Mouse (Mus musculus) central nervous system, embryonic 18 days (tissue): ENCODE measurements around the gene Traf3ip1. TPM values are rescaled to one million over a fixed set of nuclear protein-coding genes. Genes with fewer than 3 reads are reported as not detected.

Experiments used
- polyA plus RNA-seq: library from polyadenylated mRNA; depleted of rRNA; stranded (reverse); fragments of >200 nt; gene quantifications from 2 replicates; pipeline ENCODE4 v1.2.3, GENCODE M21; 2012; rRNA removed

Traf3ip1 gene
- 19.6 and 20.5 TPM in 2 replicates for polyA plus RNA-seq

DNA sequence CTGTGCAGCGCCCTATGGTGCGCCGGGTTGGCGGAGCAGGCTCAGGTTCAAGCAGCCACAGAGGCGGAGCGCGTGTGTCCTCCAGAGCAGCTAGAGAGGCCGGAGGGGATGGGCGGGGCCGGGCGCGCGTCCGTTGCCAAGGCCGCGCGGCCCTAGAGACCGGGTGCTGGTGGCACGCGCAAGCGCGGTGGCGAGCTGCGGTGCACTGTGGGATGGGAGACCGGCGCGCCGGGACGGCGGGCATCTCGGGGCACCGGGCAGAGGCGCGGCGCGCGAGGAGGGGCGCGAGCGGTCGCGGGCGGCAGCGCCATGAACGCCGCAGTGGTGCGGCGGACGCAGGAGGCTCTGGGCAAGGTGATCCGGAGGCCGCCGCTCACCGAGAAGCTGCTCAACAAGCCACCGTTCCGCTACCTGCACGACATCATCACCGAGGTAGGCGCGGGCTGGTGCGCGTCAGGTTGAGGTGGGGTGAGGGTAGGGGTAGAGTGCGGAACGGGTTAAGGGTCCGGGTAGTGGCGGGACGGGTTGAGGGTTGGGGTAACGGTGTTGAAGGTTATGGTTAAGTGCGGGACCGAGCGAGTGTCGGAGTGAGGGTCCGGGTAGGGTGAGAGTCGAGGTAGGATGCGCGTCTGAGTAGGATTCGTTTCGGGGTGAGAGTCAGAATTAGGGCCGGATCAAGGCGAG, at the start of gene Traf3ip1:
TSS of gene Traf3ip1 (plus strand) at position 191 of the 684 bp plus-strand sequence.

GRCm38 (mm10) chr1:91459059-91459809, 35.2 kb upstream of the Traf3ip1 start, which contains the start of gene Per2:
Gene Per2 (minus strand): TSS chr1:91459324.

GRCm38 (mm10) chr1:91540271-91540826, 45.9 kb downstream of the Traf3ip1 start, which contains the start of gene Asb1:
Gene Asb1 (plus strand): TSS chr1:91540544.

Other genes starting within 250 kb of the Traf3ip1 start
- gene Ube2f, start 244.3 kb upstream of the Traf3ip1 start, polyA plus RNA-seq: 55.4 and 58.8 TPM in 2 replicates
- gene Scly, start 196.3 kb upstream of the Traf3ip1 start, polyA plus RNA-seq: 9.1 and 10.6 TPM in 2 replicates
- gene Espnl, start 172.6 kb upstream of the Traf3ip1 start, polyA plus RNA-seq: 0.09 and 0.14 TPM in 2 replicates
- gene Klhl30, start 143.6 kb upstream of the Traf3ip1 start, polyA plus RNA-seq: 0.09 and 0.64 TPM in 2 replicates
- 0.28 and 0.58 TPM in 2 replicates for gene Erfe, start 128.2 kb upstream of the Traf3ip1 start, polyA plus RNA-seq
- gene Ilkap, start 95.8 kb upstream of the Traf3ip1 start, polyA plus RNA-seq: 129 and 131 TPM in 2 replicates
- gene Hes6, start 80.6 kb upstream of the Traf3ip1 start, polyA plus RNA-seq: 113 and 114 TPM in 2 replicates
- 8.6 and 8.9 TPM in 2 replicates for gene Per2, start 35.3 kb upstream of the Traf3ip1 start, polyA plus RNA-seq
- gene Asb1, start 45.9 kb downstream of the Traf3ip1 start, polyA plus RNA-seq: 15.3 and 17.3 TPM in 2 replicates